In the genomic region with DNA sequence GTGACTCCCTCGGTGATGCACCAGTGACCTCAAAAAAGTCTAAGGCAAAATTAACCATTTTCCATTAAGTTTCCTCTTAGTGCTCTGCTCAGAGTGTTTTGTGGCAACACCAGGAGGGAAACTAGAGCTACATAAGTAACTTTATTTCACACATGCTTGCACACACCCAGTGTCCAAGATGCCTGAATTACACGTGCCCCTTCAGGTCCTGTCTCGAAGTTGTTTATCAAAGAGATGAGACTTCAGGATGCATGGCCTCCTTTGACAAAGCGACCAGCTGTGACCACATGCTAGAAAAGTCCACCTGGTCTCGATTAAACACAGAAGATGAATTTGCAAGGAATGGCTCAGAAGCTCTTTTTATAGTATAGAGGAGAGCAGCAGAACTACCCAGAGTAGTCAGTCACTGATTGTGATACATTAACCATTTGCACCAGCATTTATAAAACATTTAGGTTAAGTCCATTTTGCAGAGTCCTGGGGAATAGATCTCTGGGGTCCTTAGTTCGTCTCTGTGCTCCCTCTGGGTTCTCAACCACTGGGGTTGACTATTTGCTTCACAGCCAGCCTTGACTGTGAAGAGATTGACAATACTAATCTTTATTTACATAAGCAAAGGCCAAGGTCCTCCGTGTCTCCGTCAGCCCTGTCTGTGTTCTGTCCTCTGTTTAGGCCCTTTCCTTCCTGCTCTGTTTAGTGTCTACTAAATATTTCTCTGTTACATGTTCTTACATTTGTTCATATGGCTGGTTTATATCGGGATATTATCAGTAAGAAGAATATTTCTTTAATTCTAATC, we compare ENCODE assay signal across 20 mouse cellular contexts.
DNase-seq lines count a peak whose midpoint lies in the region; ATAC-seq and TF ChIP-seq lines count a peak whose summit lies in the region.
"Had no signal": no experiment of that assay in that cellular context is flagged by ENCODE, and none has a peak within 500 bp of the region (broad histone marks: within the 10 kb centered on the region; RNA-seq: fewer than 3 reads in every experiment).

No protein-coding gene starts in this region.

- ATAC-seq in intestine, embryonic 14.5 days (replicated peaks; ENCODE audit: low FRiP score, low TSS enrichment, low read depth) = peak; percentile 58; the same call in 1 of the 2 replicates
- no peak for ATAC-seq in intestine, postnatal 0 days
- ATAC-seq in liver, embryonic 12.5 days = peak; percentile 51; the same call in 1 of the 2 replicates
- ATAC-seq in forebrain, embryonic 13.5 days = no peak
- ATAC-seq: forebrain, embryonic 16.5 days had no signal

- no peaks in the 10 kb centered on the region for H3K27me3 ChIP-seq in intestine, embryonic 14.5 days (replicated peaks; ENCODE audit: control insufficient read depth, insufficient read depth, low read length)
- H3K27me3 ChIP-seq in intestine, postnatal 0 days (replicated peaks; ENCODE audit: control insufficient read depth, insufficient read depth, low read length) = no peaks in the 10 kb centered on the region
- no peaks in the 10 kb centered on the region for H3K27me3 ChIP-seq in liver, embryonic 12.5 days (replicated peaks)
- no peaks in the 10 kb centered on the region for H3K27me3 ChIP-seq in forebrain, embryonic 13.5 days
- H3K27me3 ChIP-seq: embryonic facial prominence, embryonic 12.5 days; midbrain, embryonic 12.5 days; neural tube, embryonic 12.5 days had no signal

- H3K36me3 ChIP-seq in intestine, embryonic 14.5 days (ENCODE audit: control insufficient read depth, insufficient read depth, low read length) = no peaks in the 10 kb centered on the region
- H3K36me3 ChIP-seq in intestine, postnatal 0 days (ENCODE audit: control insufficient read depth, insufficient read depth) = no peaks in the 10 kb centered on the region
- no peaks in the 10 kb centered on the region for H3K36me3 ChIP-seq in liver, embryonic 12.5 days
- no peaks in the 10 kb centered on the region for H3K36me3 ChIP-seq in forebrain, embryonic 13.5 days (ENCODE audit: poor library complexity, severe bottlenecking)
- H3K36me3 ChIP-seq: embryonic facial prominence, embryonic 12.5 days; heart, embryonic 10.5 days; limb, embryonic 10.5 days; midbrain, embryonic 12.5 days; neural tube, embryonic 12.5 days had no signal

- no peak for TF ChIP-seq CTCF in intestine, postnatal 0 days (IDR thresholded peaks at IDR 0.05; ENCODE audit: low read depth)
- TF ChIP-seq CTCF in olfactory bulb, adult 2 months (IDR thresholded peaks at IDR 0.05; ENCODE audit: insufficient read depth, low read depth, low read length) = no peak

- H3K4me3 ChIP-seq in intestine, embryonic 14.5 days (ENCODE audit: low read depth, low read length) = no peak overlapping the region
- no peak overlapping the region for H3K4me3 ChIP-seq in intestine, postnatal 0 days (ENCODE audit: low read depth, low read length)
- H3K4me3 ChIP-seq in liver, embryonic 12.5 days = no peak overlapping the region
- no peak overlapping the region for H3K4me3 ChIP-seq in olfactory bulb, adult 2 months (ENCODE audit: insufficient read depth, low read depth, low read length)
- no peak overlapping the region for H3K4me3 ChIP-seq in forebrain, embryonic 13.5 days
- H3K4me3 ChIP-seq: embryonic facial prominence, embryonic 12.5 days; erythroblast, embryonic 14.5 days; heart, embryonic 10.5 days; limb, embryonic 10.5 days; midbrain, embryonic 12.5 days; neural tube, embryonic 12.5 days had no signal

- H3K4me2 ChIP-seq in intestine, embryonic 14.5 days (ENCODE audit: low read length) = no peak overlapping the region
- H3K4me2 ChIP-seq in intestine, postnatal 0 days (replicated peaks; ENCODE audit: low read depth) = no peak overlapping the region
- no peak overlapping the region for H3K4me2 ChIP-seq in liver, embryonic 12.5 days
- no peak overlapping the region for H3K4me2 ChIP-seq in forebrain, embryonic 13.5 days
- H3K4me2 ChIP-seq: embryonic facial prominence, embryonic 12.5 days; midbrain, embryonic 12.5 days; neural tube, embryonic 12.5 days had no signal

- no peak overlapping the region for H3K27ac ChIP-seq in intestine, embryonic 14.5 days (ENCODE audit: low read depth)
- H3K27ac ChIP-seq in intestine, postnatal 0 days (ENCODE audit: low read depth, low read length) = no peak overlapping the region
- 0 out of 2 replicates have a peak overlapping the region, but pooled peaks have one; percentile 17 for H3K27ac ChIP-seq in liver, embryonic 12.5 days
- H3K27ac ChIP-seq in olfactory bulb, adult 2 months (ENCODE audit: insufficient read depth, low read depth, low read length) = peak overlapping the region; percentile 57; the same call in 1 of the 2 replicates
- H3K27ac ChIP-seq in forebrain, embryonic 13.5 days = no peak overlapping the region
- H3K27ac ChIP-seq: embryonic facial prominence, embryonic 12.5 days; heart, embryonic 10.5 days; limb, embryonic 10.5 days; midbrain, embryonic 12.5 days; neural tube, embryonic 12.5 days had no signal

- no peak overlapping the region for H3K9ac ChIP-seq in intestine, embryonic 14.5 days (ENCODE audit: low read length)
- H3K9ac ChIP-seq in intestine, postnatal 0 days (ENCODE audit: low read depth, low read length) = no peak overlapping the region
- no peak overlapping the region for H3K9ac ChIP-seq in liver, embryonic 12.5 days
- H3K9ac ChIP-seq in forebrain, embryonic 13.5 days = no peak overlapping the region
- H3K9ac ChIP-seq: embryonic facial prominence, embryonic 12.5 days; midbrain, embryonic 12.5 days; neural tube, embryonic 12.5 days had no signal

- H3K9me3 ChIP-seq in intestine, embryonic 14.5 days (ENCODE audit: control insufficient read depth, low read length) = no peaks in the 10 kb centered on the region
- H3K9me3 ChIP-seq in intestine, postnatal 0 days (ENCODE audit: control insufficient read depth) = no peaks in the 10 kb centered on the region
- no peaks in the 10 kb centered on the region for H3K9me3 ChIP-seq in liver, embryonic 12.5 days (replicated peaks)
- H3K9me3 ChIP-seq in forebrain, embryonic 13.5 days (replicated peaks) = no peaks in the 10 kb centered on the region
- H3K9me3 ChIP-seq: embryonic facial prominence, embryonic 12.5 days; heart, embryonic 10.5 days; limb, embryonic 10.5 days; midbrain, embryonic 12.5 days; neural tube, embryonic 12.5 days had no signal

- WGBS in intestine, embryonic 14.5 days = 29% methylated on average over 9 of the region's 9 CpGs
- WGBS in intestine, postnatal 0 days = 41% methylated on average over 9 of the region's 9 CpGs
- WGBS in liver, embryonic 12.5 days (ENCODE audit: insufficient replicate concordance) = 52% methylated on average over 9 of the region's 9 CpGs
- WGBS in olfactory bulb, adult 2 months = 70% methylated on average over 9 of the region's 9 CpGs
- 64% methylated on average over 9 of the region's 9 CpGs for WGBS in forebrain, embryonic 13.5 days

- H3K4me1 ChIP-seq in intestine, embryonic 14.5 days (replicated peaks; ENCODE audit: control insufficient read depth, insufficient read depth, low read length) = peaks cover 18% of the 10 kb centered on the region
- no peaks in the 10 kb centered on the region for H3K4me1 ChIP-seq in intestine, postnatal 0 days (replicated peaks; ENCODE audit: control insufficient read depth, insufficient read depth, low read length)
- peaks cover 5% of the 10 kb centered on the region; the same call in 1 of the 2 replicates for H3K4me1 ChIP-seq in liver, embryonic 12.5 days
- peaks cover 15% of the 10 kb centered on the region for H3K4me1 ChIP-seq in olfactory bulb, adult 2 months (ENCODE audit: control insufficient read depth, insufficient read depth, low read length)
- no peaks in the 10 kb centered on the region for H3K4me1 ChIP-seq in forebrain, embryonic 13.5 days
- H3K4me1 ChIP-seq: midbrain, embryonic 12.5 days; neural tube, embryonic 12.5 days had no signal

- no peak for TF ChIP-seq POLR2A in olfactory bulb, adult 2 months (IDR thresholded peaks at IDR 0.05; ENCODE audit: insufficient read depth, low read depth, low read length)

- DNase-seq in intestine, embryonic 14.5 days (ENCODE audit: low spot score) = peak; percentile 52
- DNase-seq in lung, postnatal 36 days = peak; percentile 24
- DNase-seq in lung, postnatal 4 days = no peak
- DNase-seq in spleen, postnatal 4 days (ENCODE audit: low spot score in 2 of 2) = no peak
- DNase-seq: cerebellum, postnatal 14 days; kidney, postnatal 4 days; layer of hippocampus, adult 9-11 months; lung, adult 2 months; thymus, postnatal 4 days had no signal

Comparison
In these comparisons a context has a peak if more than half of its experiments do, and no peak if none do; other contexts are left out.
1. ATAC-seq: peak in intestine, embryonic 14.5 days (single experiment) and liver, embryonic 12.5 days (single experiment); none in intestine, postnatal 0 days (single experiment) and forebrain, embryonic 13.5 days (single experiment).
2. DNase-seq: peak in intestine, embryonic 14.5 days (single experiment) and lung, postnatal 36 days (single experiment); none in lung, postnatal 4 days (0 of 2) and spleen, postnatal 4 days (0 of 2).
3. H3K27ac ChIP-seq: peak in liver, embryonic 12.5 days (single experiment) and olfactory bulb, adult 2 months (single experiment); none in intestine, embryonic 14.5 days (single experiment), intestine, postnatal 0 days (single experiment) and forebrain, embryonic 13.5 days (single experiment).